8 mouse cellular contexts compared by ENCODE assay signal in genomic region chr1:133083942-133084625, GRCm38 (mm10). TPM values are rescaled to one million over a fixed set of nuclear protein-coding genes. Genes with fewer than 3 reads are reported as not detected.
DNase-seq lines count a peak whose midpoint lies in the region; ATAC-seq lines count a peak whose summit lies in the region.

No protein-coding gene starts in this region.

- H3K9ac ChIP-seq in embryonic facial prominence, embryonic 15.5 days = no peak overlapping the region
- no peak overlapping the region for H3K9ac ChIP-seq in midbrain, embryonic 13.5 days (replicated peaks)

- ATAC-seq in embryonic facial prominence, embryonic 15.5 days (ENCODE audit: insufficient number of reproducible peaks, low FRiP score, low TSS enrichment, low read depth) = peak; percentile 45; the same call in 1 of the 2 replicates
- no peak for ATAC-seq in midbrain, embryonic 13.5 days
- ATAC-seq in granulocyte monocyte progenitor cell, adult 5-6 weeks (replicated peaks; ENCODE audit: poor library complexity, severe bottlenecking) = no peak

- no peaks in the 10 kb centered on the region for H3K9me3 ChIP-seq in embryonic facial prominence, embryonic 15.5 days (replicated peaks)
- H3K9me3 ChIP-seq in midbrain, embryonic 13.5 days = no peaks in the 10 kb centered on the region

- 47% methylated on average over 11 of the region's 11 CpGs for WGBS in embryonic facial prominence, embryonic 15.5 days
- 81% methylated on average over 11 of the region's 11 CpGs for WGBS in midbrain, embryonic 13.5 days

- H3K27ac ChIP-seq in embryonic facial prominence, embryonic 15.5 days (replicated peaks) = no peak overlapping the region; the same call in 1 of the 2 replicates
- H3K27ac ChIP-seq in midbrain, embryonic 13.5 days = no peak overlapping the region

- DNase-seq in gastrocnemius, adult 18-20 months (ENCODE audit: low spot score) = peak; percentile 72
- no peak for DNase-seq in gastrocnemius, postnatal 4 days (ENCODE audit: low spot score in 2 of 2)
- peak; percentile 45 for DNase-seq in kidney, postnatal 10 days
- peak; percentile 84 for DNase-seq in skeletal muscle tissue, adult 2 months (ENCODE audit: low read depth, low spot score)
- no peak for DNase-seq in cerebellum, postnatal 14 days

- peaks cover 28% of the 10 kb centered on the region; the same call in 1 of the 2 replicates for H3K36me3 ChIP-seq in embryonic facial prominence, embryonic 15.5 days
- peaks cover 70% of the 10 kb centered on the region for H3K36me3 ChIP-seq in midbrain, embryonic 13.5 days

- no peaks in the 10 kb centered on the region for H3K27me3 ChIP-seq in embryonic facial prominence, embryonic 15.5 days
- H3K27me3 ChIP-seq in midbrain, embryonic 13.5 days = no peaks in the 10 kb centered on the region

- H3K4me2 ChIP-seq in embryonic facial prominence, embryonic 15.5 days (replicated peaks) = no peak overlapping the region
- H3K4me2 ChIP-seq in midbrain, embryonic 13.5 days (replicated peaks) = no peak overlapping the region

- no peak overlapping the region for H3K4me3 ChIP-seq in embryonic facial prominence, embryonic 15.5 days (replicated peaks)
- no peak overlapping the region for H3K4me3 ChIP-seq in midbrain, embryonic 13.5 days (replicated peaks)

- peaks cover 12% of the 10 kb centered on the region for H3K4me1 ChIP-seq in embryonic facial prominence, embryonic 15.5 days
- peaks cover 35% of the 10 kb centered on the region for H3K4me1 ChIP-seq in midbrain, embryonic 13.5 days (replicated peaks)

RNA-seq across cellular contexts. Expression of gene Pik3c2b, which starts 38.6 kb away (rescaled TPM):
- 10 to 100 TPM in 1 of 2 experiments, 1 to 10 TPM in 1; 8.2 to 10.8 TPM for total RNA-seq in gastrocnemius, adult 18-20 months (2021)
- 10 to 100 TPM; 41.7 to 47.7 TPM for total RNA-seq in gastrocnemius, postnatal 4 days (2021)
- 6.2 and 8.1 TPM in 2 replicates for polyA plus RNA-seq in embryonic facial prominence, embryonic 15.5 days (2015; fragmentation: Nextera tagmentation; extraction: Ambion mirVana)
- 14.6 and 17.0 TPM in 2 replicates for polyA plus RNA-seq in midbrain, embryonic 13.5 days (2015; fragmentation: Nextera tagmentation; extraction: Ambion mirVana)
- total RNA-seq in granulocyte monocyte progenitor cell, adult 5-6 weeks (2014; fragmentation: Nextera tagmentation) = 2.4 and 3.2 TPM in 2 replicates
- total RNA-seq in granulocyte monocyte progenitor cell, adult 5-6 weeks (2017) = 1.1 and 1.4 TPM in 2 replicates

RNA-seq across cellular contexts. Expression of gene Ppp1r15b, which starts 46.9 kb away (rescaled TPM):
- 10 to 100 TPM; 13.0 to 15.3 TPM for total RNA-seq in gastrocnemius, adult 18-20 months (2021)
- total RNA-seq in gastrocnemius, postnatal 4 days (2021) = 10 to 100 TPM; 46.0 to 49.1 TPM
- 34.8 and 35.6 TPM in 2 replicates for polyA plus RNA-seq in embryonic facial prominence, embryonic 15.5 days (2015; fragmentation: Nextera tagmentation; extraction: Ambion mirVana)
- 33.2 and 34.3 TPM in 2 replicates for polyA plus RNA-seq in midbrain, embryonic 13.5 days (2015; fragmentation: Nextera tagmentation; extraction: Ambion mirVana)
- 52.3 and 53.9 TPM in 2 replicates for total RNA-seq in granulocyte monocyte progenitor cell, adult 5-6 weeks (2014; fragmentation: Nextera tagmentation)
- 75.7 and 78.5 TPM in 2 replicates for total RNA-seq in granulocyte monocyte progenitor cell, adult 5-6 weeks (2017)

RNA-seq across cellular contexts. Expression of gene Mdm4, which starts 53.7 kb away (rescaled TPM):
- total RNA-seq in gastrocnemius, adult 18-20 months (2021) = 10 to 100 TPM; 20.6 to 22.3 TPM
- 10 to 100 TPM; 59.0 to 76.0 TPM for total RNA-seq in gastrocnemius, postnatal 4 days (2021)
- 33.5 and 42.3 TPM in 2 replicates for polyA plus RNA-seq in embryonic facial prominence, embryonic 15.5 days (2015; fragmentation: Nextera tagmentation; extraction: Ambion mirVana)
- 42.3 and 46.1 TPM in 2 replicates for polyA plus RNA-seq in midbrain, embryonic 13.5 days (2015; fragmentation: Nextera tagmentation; extraction: Ambion mirVana)
- total RNA-seq in granulocyte monocyte progenitor cell, adult 5-6 weeks (2014; fragmentation: Nextera tagmentation) = 92.5 and 103 TPM in 2 replicates
- 77.9 and 121 TPM in 2 replicates for total RNA-seq in granulocyte monocyte progenitor cell, adult 5-6 weeks (2017)

Comparison
In these comparisons a context has a peak if more than half of its experiments do, and no peak if none do; other contexts are left out.
1. DNase-seq: peak in gastrocnemius, adult 18-20 months (single experiment), kidney, postnatal 10 days (single experiment) and skeletal muscle tissue, adult 2 months (single experiment); none in gastrocnemius, postnatal 4 days (0 of 2) and cerebellum, postnatal 14 days (0 of 2).